Mouse (Mus musculus) lung, postnatal 10 days (tissue): Measurements from ENCODE around the gene Pclo.
"Not testable (repeated sequence)": the region's sequence is repeated elsewhere in the genome, so short reads cannot be mapped to it uniquely, and the experiment has no call there.

ENCODE experiments used
- DNase-seq: peaks from one replicate; pipeline ENCODE4 v3.0.0; 2021

Gene Pclo

GRCm38 (mm10) chr5:14691995-14692394 lies 177.3 kb downstream of the Pclo start:
- no peak for DNase-seq

- no peak for DNase-seq
Observed at GRCm38 (mm10) chr5:14696745-14697144, 182.0 kb downstream of the Pclo start.

DNA sequence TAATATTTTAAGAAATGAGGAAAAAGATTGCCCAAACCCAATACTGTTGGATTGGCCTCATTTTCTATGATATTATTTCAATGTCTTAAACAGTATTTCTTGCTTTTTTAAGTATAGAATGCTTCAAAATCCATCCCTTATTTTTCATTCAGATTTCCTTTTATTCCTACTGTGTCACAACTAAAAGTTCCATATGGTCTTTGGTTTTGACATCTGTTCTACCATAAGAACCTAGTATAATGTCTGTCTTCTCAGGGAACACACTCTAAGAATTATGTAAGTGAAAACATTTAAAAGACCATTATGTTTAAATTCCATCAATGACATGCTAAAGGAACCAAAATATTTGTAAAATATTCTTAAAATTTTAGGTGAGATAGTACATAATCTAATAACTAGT lies 186.2 kb downstream of the Pclo start:
- DNase-seq: no peak

DNA sequence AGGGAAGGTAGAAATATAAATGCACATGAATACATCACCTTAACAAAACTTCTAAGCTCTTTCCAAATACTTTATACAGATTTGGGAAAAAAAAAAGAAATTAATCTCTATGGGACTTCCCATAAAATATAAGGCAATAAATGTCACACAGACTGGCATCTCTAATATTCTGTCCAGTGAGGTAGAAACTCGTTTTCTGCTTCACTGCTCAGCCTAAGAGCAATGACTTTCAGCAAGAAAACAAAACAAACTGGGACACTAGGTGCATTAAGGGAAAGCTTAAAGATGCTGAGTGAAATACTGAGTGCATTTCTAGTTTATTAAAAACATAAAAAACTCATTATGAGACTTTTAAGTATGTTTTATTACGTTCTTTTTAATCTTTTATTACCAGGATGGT lies 190.7 kb downstream of the Pclo start:
- no peak for DNase-seq

- no peak for DNase-seq
Observed at GRCm38 (mm10) chr5:14707311-14707710, 192.6 kb downstream of the Pclo start.

GRCm38 (mm10) chr5:14723576-14723975 lies 208.9 kb downstream of the Pclo start:
- no peak for DNase-seq

GRCm38 (mm10) chr5:14728676-14729253 lies 214.0 kb downstream of the Pclo start:
- DNase-seq: no peak

GRCm38 (mm10) chr5:14750882-14751281 lies 236.2 kb downstream of the Pclo start:
- DNase-seq: no peak

- no peak for DNase-seq
Observed at GRCm38 (mm10) chr5:14766686-14767085, 252.0 kb downstream of the Pclo start.

DNA sequence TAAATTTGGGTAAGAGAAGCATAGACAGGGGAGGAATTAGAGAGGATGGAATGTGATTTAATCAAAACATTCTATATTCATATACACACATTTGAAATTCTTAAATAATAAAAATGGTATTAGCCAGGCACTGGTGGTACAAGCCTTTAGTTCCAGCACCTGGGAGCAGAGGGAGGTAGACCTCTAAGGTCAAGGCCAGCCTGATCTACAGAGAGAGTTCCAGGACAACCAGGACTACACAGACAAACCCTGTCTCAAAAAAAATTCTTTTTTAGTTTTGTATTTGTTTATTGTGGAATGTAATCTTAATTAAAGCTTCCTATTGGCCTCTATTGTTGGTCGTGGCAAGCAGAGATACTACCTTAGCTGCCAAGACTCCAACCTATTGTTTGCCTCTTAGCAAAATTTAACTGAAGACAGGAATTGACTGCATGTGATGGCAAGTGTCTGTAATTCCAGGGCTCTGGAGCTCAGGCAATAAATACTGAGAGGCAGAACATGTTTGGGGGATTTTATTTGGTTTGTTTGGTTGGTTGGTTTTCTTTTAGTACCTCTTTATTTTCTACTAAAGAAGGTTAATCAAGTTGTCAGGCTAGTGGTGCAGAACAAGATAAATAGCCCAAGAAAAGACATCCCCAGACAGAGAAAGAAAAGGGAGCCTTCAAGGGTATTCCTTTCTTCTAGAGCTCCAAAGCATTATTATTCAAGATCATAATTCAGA lies 267.8 kb downstream of the Pclo start:
- no peak for DNase-seq

DNA sequence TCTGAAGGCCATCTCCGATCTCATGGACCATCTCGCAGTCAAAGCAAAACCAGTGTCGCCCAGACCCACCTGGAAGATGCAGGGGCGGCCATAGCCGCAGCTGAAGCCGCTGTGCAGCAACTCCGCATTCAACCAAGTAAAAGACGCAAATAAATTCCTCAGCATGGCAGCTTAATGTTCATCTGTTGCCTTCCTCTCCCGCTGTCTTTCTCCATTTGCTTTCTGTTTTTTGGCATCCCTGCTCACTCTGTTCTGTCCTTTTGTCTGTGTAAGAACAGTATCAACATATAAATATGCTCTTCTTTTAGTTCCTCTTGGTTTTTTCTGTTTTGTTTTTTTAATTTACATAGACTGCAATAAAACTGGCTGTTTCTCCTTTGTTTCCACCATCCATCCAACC lies 279.2 kb downstream of the Pclo start:
- no peak for DNase-seq

GRCm38 (mm10) chr5:14807136-14807535 lies 292.4 kb downstream of the Pclo start:
- peak; percentile 30 for DNase-seq

DNA sequence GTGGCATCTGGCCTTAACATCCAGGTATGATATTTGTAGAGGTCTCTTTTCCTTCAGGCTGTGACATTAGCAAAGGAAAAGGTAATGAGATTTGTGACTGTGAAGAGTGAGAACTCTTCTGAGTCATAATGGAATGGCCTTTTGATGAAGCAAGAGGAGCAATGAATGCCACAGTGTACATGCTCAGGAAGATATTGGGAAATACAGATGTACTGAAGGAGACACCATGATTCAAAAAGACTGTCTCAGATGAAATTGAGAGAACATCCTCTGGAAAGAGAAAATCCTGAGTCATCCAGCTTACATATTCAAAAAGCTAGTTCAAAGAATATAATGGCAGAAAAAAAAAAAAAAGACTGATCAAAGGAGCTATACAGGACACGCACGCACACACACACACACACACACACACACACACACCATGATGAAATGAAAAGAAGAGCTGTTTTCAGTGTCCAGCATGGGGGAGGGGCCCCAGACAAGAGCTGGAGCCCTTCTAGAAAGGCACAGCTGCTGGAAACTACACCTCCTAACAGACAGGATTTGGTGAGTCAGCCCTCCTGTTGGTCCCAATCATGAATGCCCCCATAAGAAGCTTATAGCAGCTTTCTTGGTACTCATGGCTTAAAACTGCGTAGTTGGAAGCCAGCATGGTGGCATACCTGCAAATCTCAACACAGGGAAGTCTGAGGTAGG lies 318.6 kb downstream of the Pclo start:
- no peak for DNase-seq

- DNase-seq: no peak
Observed at GRCm38 (mm10) chr5:14834155-14834991, 319.7 kb downstream of the Pclo start.

DNA sequence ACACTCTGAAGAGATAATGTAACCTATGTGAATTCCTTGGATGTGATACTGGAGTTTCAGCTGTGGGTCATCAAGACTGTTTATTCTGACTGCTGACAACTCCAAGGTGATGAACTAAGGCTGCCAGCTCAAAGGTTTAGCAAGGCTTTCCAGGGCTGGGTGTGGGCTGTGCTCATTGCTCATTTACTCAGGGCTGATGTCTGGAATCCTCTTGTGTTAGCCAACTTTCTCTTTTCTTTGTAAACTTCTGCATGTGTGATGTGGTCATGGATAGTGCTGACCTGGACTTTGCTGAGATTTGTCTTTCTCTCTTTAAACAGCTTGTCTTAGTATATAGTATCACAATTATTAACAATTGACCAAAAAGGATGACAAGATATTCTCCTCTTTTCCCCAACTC lies 338.9 kb downstream of the Pclo start:
- no peak for DNase-seq

DNA sequence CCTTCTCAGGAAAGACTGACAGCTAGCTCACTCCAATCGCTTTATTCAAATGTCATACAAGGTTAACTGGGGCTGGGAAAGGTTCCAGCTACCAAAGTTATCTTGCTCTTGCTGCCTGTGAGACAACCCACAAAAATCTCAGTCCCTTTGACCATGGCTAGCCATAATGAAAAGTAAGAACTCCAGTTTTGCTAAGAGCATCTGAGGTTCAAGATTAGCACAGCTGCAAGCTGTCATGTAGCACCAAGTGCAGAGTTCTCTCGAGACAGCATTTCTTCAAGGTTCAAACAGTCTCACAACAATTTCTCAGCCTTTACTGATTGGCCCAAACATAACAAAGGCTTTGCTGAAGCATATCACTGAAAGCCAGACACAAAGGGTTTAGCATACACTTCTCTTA lies 370.6 kb downstream of the Pclo start:
- peak; percentile 45 for DNase-seq

GRCm38 (mm10) chr5:14892242-14892641 lies 377.5 kb downstream of the Pclo start:
- no peak for DNase-seq

DNA sequence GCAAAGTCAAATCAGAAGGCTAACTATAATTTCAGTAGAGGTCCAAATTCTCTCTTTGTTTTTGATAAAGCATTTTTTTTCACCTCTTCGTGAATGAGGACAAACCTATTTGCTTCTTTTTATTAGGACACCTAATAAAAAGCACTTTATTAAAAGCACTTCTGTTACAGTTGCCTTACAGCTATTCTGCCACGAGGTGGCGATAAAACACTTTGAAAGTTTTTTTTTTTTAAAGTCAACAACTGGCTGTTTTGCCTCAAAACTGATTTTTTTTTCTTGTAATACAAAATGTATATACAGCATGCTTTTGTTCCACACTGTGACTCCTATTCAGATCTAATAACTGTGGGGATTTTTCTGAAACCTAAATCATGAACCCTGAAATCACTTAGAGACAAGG lies 388.8 kb downstream of the Pclo start:
- DNase-seq: not testable (repeated sequence)
